In the genomic region with DNA sequence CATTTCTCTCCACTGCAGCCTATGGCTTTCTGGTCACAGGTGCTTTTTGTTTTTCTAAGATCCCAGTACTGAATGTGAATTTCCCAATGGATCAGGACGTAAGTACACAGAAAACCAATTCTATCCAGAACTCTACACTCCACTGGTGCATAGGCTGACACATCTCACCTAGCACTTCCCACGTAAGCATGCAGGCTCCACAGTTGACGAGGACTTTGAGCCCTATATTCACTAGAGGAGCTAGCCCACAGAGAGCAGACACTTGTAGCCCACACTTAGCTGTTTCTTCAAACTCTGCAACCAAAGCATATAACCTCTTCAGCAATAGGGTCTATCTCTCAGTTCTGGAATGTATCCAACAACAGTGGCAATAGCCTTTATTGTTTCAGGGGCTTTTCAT, we compare ENCODE assay signal across 18 mouse cellular contexts.
"Had no signal": no experiment of that assay in that cellular context is flagged by ENCODE, and none has a peak within 500 bp of the region (broad histone marks: within the 10 kb centered on the region; RNA-seq: fewer than 3 reads in every experiment).

No protein-coding gene starts in this region.

- H3K36me3 ChIP-seq: lung, embryonic 15.5 days; midbrain, embryonic 13.5 days; midbrain, embryonic 15.5 days; neural tube, embryonic 12.5 days; stomach, embryonic 15.5 days had no signal

- H3K9me3 ChIP-seq: lung, embryonic 15.5 days; megakaryocyte, embryonic 14.5 days; midbrain, embryonic 13.5 days; midbrain, embryonic 15.5 days; neural tube, embryonic 12.5 days; stomach, embryonic 15.5 days had no signal

- ATAC-seq: liver, postnatal 0 days; lung, postnatal 0 days; midbrain, embryonic 13.5 days; midbrain, embryonic 15.5 days had no signal

- H3K27ac ChIP-seq: lung, embryonic 15.5 days; macrophage; midbrain, embryonic 13.5 days; midbrain, embryonic 15.5 days; neural tube, embryonic 12.5 days; stomach, embryonic 15.5 days; stomach, postnatal 0 days had no signal

- H3K4me2 ChIP-seq: lung, embryonic 15.5 days; midbrain, embryonic 11.5 days; midbrain, embryonic 13.5 days; midbrain, embryonic 15.5 days; neural tube, embryonic 12.5 days; stomach, embryonic 15.5 days had no signal

- H3K9ac ChIP-seq: liver, postnatal 0 days; lung, embryonic 15.5 days; midbrain, embryonic 13.5 days; midbrain, embryonic 15.5 days; neural tube, embryonic 12.5 days; stomach, embryonic 15.5 days had no signal

- H3K4me1 ChIP-seq: midbrain, embryonic 13.5 days; midbrain, embryonic 15.5 days; neural tube, embryonic 12.5 days; stomach, embryonic 15.5 days had no signal

- H3K27me3 ChIP-seq: lung, embryonic 15.5 days; megakaryocyte, embryonic 14.5 days; midbrain, embryonic 13.5 days; midbrain, embryonic 15.5 days; neural tube, embryonic 12.5 days; stomach, embryonic 15.5 days had no signal

- DNase-seq: liver, postnatal 0 days; lung, adult 2 months; lung, postnatal 14 days; lung, postnatal 36 days; right cerebral cortex, postnatal 25 days; thymus, adult 2 months; thymus, postnatal 25 days; thymus, postnatal 4 days had no signal

- H3K4me3 ChIP-seq: lung, embryonic 15.5 days; megakaryocyte, embryonic 14.5 days; midbrain, embryonic 13.5 days; midbrain, embryonic 15.5 days; neural tube, embryonic 12.5 days; stomach, embryonic 15.5 days had no signal
